Mouse (Mus musculus) forebrain, embryonic 16.5 days (tissue): ENCODE data around the gene Rabep1. TPM values are rescaled to one million over a fixed set of nuclear protein-coding genes. Genes with fewer than 3 reads are reported as not detected.

Experiments
- ATAC-seq: fragments of 200-750 bp; cut with Nextera tagmentation; 2 replicates; pipeline ENCODE4 v1.8.0; 2017; ENCODE audit warnings: mild to moderate bottlenecking, moderate library complexity
- H3K27ac ChIP-seq: fragments of 300-500 bp; sonication (generic); 2 replicates; pipeline ENCODE4 v1.5.1; 2014; ENCODE audit warnings: low read length, control low read depth
- H3K27me3 ChIP-seq: fragments of 300-500 bp; sonication (generic); replicated peaks from 2 replicates; pipeline ENCODE4 v1.6.1; 2014; ENCODE audit warnings: low read length; ENCODE audit not compliant: control insufficient read depth, insufficient read depth
- H3K36me3 ChIP-seq: fragments of 300-500 bp; sonication (generic); 2 replicates; pipeline ENCODE4 v1.6.1; 2014; ENCODE audit not compliant: control insufficient read depth, insufficient read depth
- H3K4me1 ChIP-seq: fragments of 300-500 bp; sonication (generic); replicated peaks from 2 replicates; pipeline ENCODE4 v1.6.1; 2014; ENCODE audit warnings: low read length; ENCODE audit not compliant: control insufficient read depth, insufficient read depth
- H3K4me2 ChIP-seq: fragments of 300-500 bp; sonication (generic); 2 replicates; pipeline ENCODE4 v1.6.1; 2014; ENCODE audit warnings: mild to moderate bottlenecking, low read length, control low read depth
- H3K4me3 ChIP-seq: fragments of 300-500 bp; sonication (generic); replicated peaks from 2 replicates; pipeline ENCODE4 v1.5.1; 2014; ENCODE audit warnings: mild to moderate bottlenecking, low read length, control low read depth
- H3K9ac ChIP-seq: fragments of 300-500 bp; sonication (generic); replicated peaks from 2 replicates; pipeline ENCODE4 v1.6.1; 2014; ENCODE audit warnings: low read depth, low read length, control low read depth
- H3K9me3 ChIP-seq: fragments of 300-500 bp; sonication (generic); 2 replicates; pipeline ENCODE4 v1.6.1; 2016; ENCODE audit warnings: low read length; ENCODE audit not compliant: control insufficient read depth
- WGBS: fragments of 180-500 bp; shearing (Covaris S2); extraction: QIAGEN DNeasy Blood & Tissue Kit; methylation state at CpG from one replicate; pipeline ENCODE4 v1.1.7; 2014; 5-methylcytosine and 5-hydroxymethylcytosine counted together
- polyA plus RNA-seq: library from polyadenylated mRNA; unstranded; fragments of >200 nt; fragmentation: Nextera tagmentation; extraction: Ambion mirVana; gene quantifications from 2 replicates; pipeline ENCODE4 v1.2.1, GENCODE M21; 2015

Gene Rabep1
- polyA plus RNA-seq, 1 experiment from 2014 or later: 77.9 TPM

GRCm38 (mm10) chr11:70906681-70907080 is 62.1 kb downstream of the Rabep1 start:
- Histone ChIP-seq H3K9me3 (no peaks in the 10 kb centered on the region), H3K4me2 (no peak overlapping the region), H3K4me1 (no peaks in the 10 kb centered on the region), H3K9ac (no peak overlapping the region), H3K27ac (no peak overlapping the region), H3K27me3 (no peaks in the 10 kb centered on the region), H3K36me3 (peaks cover 16% of the 10 kb centered on the region), H3K4me3 (no peak overlapping the region)
- 91% methylated on average over 3 of the region's 3 CpGs for WGBS
- no peak for ATAC-seq

DNA sequence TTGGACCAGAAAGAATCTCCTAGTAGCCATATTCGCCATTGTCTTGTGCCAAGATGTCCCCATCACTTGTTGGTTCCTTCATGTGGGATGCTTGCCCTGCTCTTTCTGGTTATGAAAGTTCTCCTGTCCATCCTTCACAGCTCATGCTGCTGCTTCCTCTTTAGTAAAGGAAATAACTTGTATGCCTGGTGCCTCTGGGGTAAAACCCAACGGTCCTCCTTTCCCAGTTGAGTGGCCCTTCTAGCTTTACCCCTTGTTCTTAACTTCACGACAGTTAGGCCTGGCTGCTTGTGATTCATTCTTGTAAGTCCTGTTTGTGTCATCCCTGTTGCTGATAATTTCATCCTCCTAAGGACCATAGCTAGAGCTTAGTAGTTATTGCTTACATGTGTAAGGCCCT is 66.7 kb downstream of the Rabep1 start:
- 93% methylated on average over 3 of the region's 3 CpGs for WGBS
- Histone ChIP-seq H3K9me3 (no peaks in the 10 kb centered on the region), H3K27me3 (no peaks in the 10 kb centered on the region), H3K4me1 (no peaks in the 10 kb centered on the region), H3K4me2 (no peak overlapping the region), H3K36me3 (peaks cover 13% of the 10 kb centered on the region), H3K4me3 (no peak overlapping the region), H3K27ac (no peak overlapping the region), H3K9ac (no peak overlapping the region)
- no peak for ATAC-seq

- Histone ChIP-seq H3K27ac (no peak overlapping the region), H3K36me3 (peaks cover 13% of the 10 kb centered on the region), H3K4me1 (no peaks in the 10 kb centered on the region), H3K4me2 (no peak overlapping the region), H3K9ac (no peak overlapping the region), H3K27me3 (no peaks in the 10 kb centered on the region), H3K9me3 (no peaks in the 10 kb centered on the region), H3K4me3 (no peak overlapping the region)
- no peak for ATAC-seq
- WGBS: 94% methylated on average over 1 of the region's 1 CpGs
Measured at GRCm38 (mm10) chr11:70911920-70912319, 67.3 kb downstream of the Rabep1 start.

GRCm38 (mm10) chr11:70917896-70918295 is 73.3 kb downstream of the Rabep1 start:
- Histone ChIP-seq H3K27me3 (no peaks in the 10 kb centered on the region), H3K36me3 (peaks cover 5% of the 10 kb centered on the region; the same call in 1 of the 2 replicates), H3K4me2 (no peak overlapping the region), H3K4me1 (no peaks in the 10 kb centered on the region), H3K9me3 (no peaks in the 10 kb centered on the region), H3K27ac (no peak overlapping the region), H3K4me3 (no peak overlapping the region), H3K9ac (no peak overlapping the region)
- no peak for ATAC-seq
- WGBS: 91% methylated on average over 2 of the region's 2 CpGs

GRCm38 (mm10) chr11:70919524-70919923 is 74.9 kb downstream of the Rabep1 start:
- no peaks in the 10 kb centered on the region for H3K9me3 ChIP-seq
- no peak overlapping the region for H3K9ac ChIP-seq
- H3K27me3 ChIP-seq: no peaks in the 10 kb centered on the region
- 98% methylated on average over 4 of the region's 4 CpGs for WGBS
- no peak overlapping the region for H3K4me2 ChIP-seq
- H3K4me3 ChIP-seq: no peak overlapping the region
- H3K4me1 ChIP-seq: no peaks in the 10 kb centered on the region
- H3K27ac ChIP-seq: no peak overlapping the region
- peaks cover 7% of the 10 kb centered on the region; the same call in 1 of the 2 replicates for H3K36me3 ChIP-seq
- ATAC-seq: no peak

DNA sequence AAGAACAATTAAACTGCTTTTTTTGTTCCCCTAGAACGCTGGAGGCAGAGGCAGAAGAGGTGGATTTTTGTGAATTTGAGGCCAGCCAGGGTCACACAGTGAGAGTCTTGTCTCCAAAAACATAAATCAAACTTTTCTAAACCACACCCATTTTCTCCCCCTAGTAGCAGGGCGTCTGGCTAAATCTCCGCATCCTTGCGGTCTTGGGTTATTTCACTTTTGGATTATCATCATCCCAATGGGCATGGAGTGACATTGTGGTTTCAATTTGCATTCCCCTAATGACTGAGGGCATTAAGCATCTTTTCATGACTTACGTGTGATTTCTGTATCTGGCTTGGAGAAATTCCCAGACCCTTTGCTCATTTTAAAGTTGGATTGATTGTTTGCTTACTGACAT is 86.9 kb downstream of the Rabep1 start:
- H3K27me3 ChIP-seq: no peaks in the 10 kb centered on the region
- 79% methylated on average over 5 of the region's 5 CpGs for WGBS
- H3K4me1 ChIP-seq: no peaks in the 10 kb centered on the region
- no peak overlapping the region for H3K4me3 ChIP-seq
- peaks cover 28% of the 10 kb centered on the region for H3K36me3 ChIP-seq
- H3K9me3 ChIP-seq: no peaks in the 10 kb centered on the region
- H3K27ac ChIP-seq: no peak overlapping the region
- ATAC-seq: no peak
- no peak overlapping the region for H3K4me2 ChIP-seq
- no peak overlapping the region for H3K9ac ChIP-seq

- Histone ChIP-seq H3K4me2 (no peak overlapping the region), H3K27ac (no peak overlapping the region), H3K27me3 (no peaks in the 10 kb centered on the region), H3K9ac (no peak overlapping the region), H3K4me1 (no peaks in the 10 kb centered on the region), H3K4me3 (no peak overlapping the region), H3K9me3 (no peaks in the 10 kb centered on the region), H3K36me3 (peaks cover 33% of the 10 kb centered on the region)
- no peak for ATAC-seq
- 88% methylated on average over 7 of the region's 7 CpGs for WGBS
Measured at GRCm38 (mm10) chr11:70935316-70935715, 90.7 kb downstream of the Rabep1 start.

GRCm38 (mm10) chr11:70942596-70942995 is 98.0 kb downstream of the Rabep1 start:
- no peak overlapping the region for H3K27ac ChIP-seq
- H3K9ac ChIP-seq: no peak overlapping the region
- no peak overlapping the region for H3K4me3 ChIP-seq
- H3K4me2 ChIP-seq: no peak overlapping the region
- peaks cover 53% of the 10 kb centered on the region for H3K36me3 ChIP-seq
- H3K9me3 ChIP-seq: no peaks in the 10 kb centered on the region
- no peak for ATAC-seq
- WGBS: 84% methylated on average over 1 of the region's 1 CpGs
- no peaks in the 10 kb centered on the region for H3K4me1 ChIP-seq
- no peaks in the 10 kb centered on the region for H3K27me3 ChIP-seq

DNA sequence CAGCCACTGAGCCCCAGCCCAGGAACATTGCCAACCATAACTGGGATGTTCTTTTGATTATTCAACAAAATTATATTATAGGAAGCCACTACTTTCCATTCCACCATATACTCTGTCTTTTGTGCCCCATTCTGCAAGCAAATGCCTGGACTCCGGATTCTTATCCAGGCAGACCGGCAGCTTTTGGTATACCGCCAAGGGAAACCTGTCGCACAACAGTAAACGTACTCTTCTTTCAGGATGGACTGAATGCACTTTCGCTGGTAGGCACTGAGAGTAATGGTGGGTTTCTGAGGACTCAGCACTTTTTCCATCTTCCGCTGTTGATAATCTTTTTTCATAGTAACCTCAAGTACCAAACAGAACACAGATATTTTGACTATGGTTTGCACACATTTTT is 99.1 kb downstream of the Rabep1 start:
- Histone ChIP-seq H3K27ac (no peak overlapping the region), H3K4me3 (no peak overlapping the region), H3K4me1 (no peaks in the 10 kb centered on the region), H3K9ac (no peak overlapping the region), H3K4me2 (no peak overlapping the region), H3K9me3 (no peaks in the 10 kb centered on the region), H3K27me3 (no peaks in the 10 kb centered on the region), H3K36me3 (peaks cover 59% of the 10 kb centered on the region)
- ATAC-seq: no peak
- WGBS: 84% methylated on average over 7 of the region's 7 CpGs
